Mouse (Mus musculus) bone marrow macrophage, adult 2 months (primary cell): ENCODE measurements around the gene Mrvi1. TPM values are rescaled to one million over a fixed set of nuclear protein-coding genes. Genes with fewer than 3 reads are reported as not detected.

Source experiments
- H3K27ac ChIP-seq: 2 replicates; pipeline ENCODE4 v1.5.1; 2012; ENCODE audit warnings: low read depth, low read length; ENCODE audit not compliant: insufficient read depth
- H3K4me1 ChIP-seq: 2 replicates; pipeline ENCODE4 v1.6.1; 2012; ENCODE audit warnings: low read length; ENCODE audit not compliant: control insufficient read depth, insufficient read depth
- H3K4me3 ChIP-seq: 2 replicates; pipeline ENCODE4 v1.5.1; 2012; ENCODE audit warnings: mild to moderate bottlenecking, low read length, moderate library complexity; ENCODE audit not compliant: insufficient read depth
- CTCF ChIP-seq: IDR thresholded peaks from 2 replicates; pipeline ENCODE4 v1.5.1; 2012; ENCODE audit warnings: low read depth, mild to moderate bottlenecking, low read length, moderate library complexity
- POLR2A ChIP-seq: IDR thresholded peaks from 2 replicates; pipeline ENCODE4 v1.6.1; 2012; ENCODE audit warnings: mild to moderate bottlenecking, low read depth, low read length, borderline replicate concordance
- polyA plus RNA-seq: library from polyadenylated mRNA; stranded (reverse); fragments of >200 nt; gene quantifications from 2 replicates; pipeline ENCODE4 v1.2.4, GENCODE M21; 2012; ENCODE audit not compliant: missing spikeins, insufficient read depth, insufficient read length

Gene Mrvi1
- polyA plus RNA-seq, 1 experiment = 0.13 TPM

- peak overlapping the region; percentile 75 for H3K27ac ChIP-seq
- no peak overlapping the region for H3K4me3 ChIP-seq
- peaks cover 39% of the 10 kb centered on the region for H3K4me1 ChIP-seq
- TF ChIP-seq CTCF = no peak
- no peak for TF ChIP-seq POLR2A
Observed at GRCm38 (mm10) chr7:110920331-110921261, 61.7 kb downstream of the Mrvi1 start.

GRCm38 (mm10) chr7:110919721-110920120 lies 62.5 kb downstream of the Mrvi1 start:
- no peak for TF ChIP-seq POLR2A
- TF ChIP-seq CTCF = no peak
- Histone ChIP-seq H3K4me1 (peaks cover 40% of the 10 kb centered on the region), H3K27ac (peak overlapping the region; percentile 46), H3K4me3 (no peak overlapping the region)

- H3K4me1 ChIP-seq = peaks cover 31% of the 10 kb centered on the region
- no peak overlapping the region for H3K27ac ChIP-seq
- no peak overlapping the region for H3K4me3 ChIP-seq
- TF ChIP-seq POLR2A (no peak), CTCF (no peak)
Observed at GRCm38 (mm10) chr7:110915913-110916312, 66.3 kb downstream of the Mrvi1 start.

- TF ChIP-seq CTCF (no peak), POLR2A (no peak)
- Histone ChIP-seq H3K4me3 (no peak overlapping the region), H3K27ac (no peak overlapping the region), H3K4me1 (peaks cover 25% of the 10 kb centered on the region)
Observed at GRCm38 (mm10) chr7:110914531-110914930, 67.7 kb downstream of the Mrvi1 start.

- Histone ChIP-seq H3K27ac (no peak overlapping the region), H3K4me1 (peaks cover 19% of the 10 kb centered on the region), H3K4me3 (no peak overlapping the region)
- TF ChIP-seq CTCF = no peak
- no peak for TF ChIP-seq POLR2A
Observed at GRCm38 (mm10) chr7:110913754-110914153, 68.5 kb downstream of the Mrvi1 start.

GRCm38 (mm10) chr7:110908209-110909144 lies 73.8 kb downstream of the Mrvi1 start:
- Histone ChIP-seq H3K4me1 (peaks cover 21% of the 10 kb centered on the region), H3K4me3 (no peak overlapping the region), H3K27ac (no peak overlapping the region)
- no peak for TF ChIP-seq POLR2A
- no peak for TF ChIP-seq CTCF

- Histone ChIP-seq H3K4me3 (no peak overlapping the region), H3K4me1 (peaks cover 21% of the 10 kb centered on the region), H3K27ac (no peak overlapping the region)
- TF ChIP-seq POLR2A (no peak), CTCF (no peak)
Observed at GRCm38 (mm10) chr7:110906566-110906965, 75.7 kb downstream of the Mrvi1 start.

GRCm38 (mm10) chr7:110903226-110903625 lies 79.0 kb downstream of the Mrvi1 start:
- H3K4me3 ChIP-seq = no peak overlapping the region
- H3K27ac ChIP-seq = no peak overlapping the region
- H3K4me1 ChIP-seq = peaks cover 7% of the 10 kb centered on the region
- TF ChIP-seq POLR2A (no peak), CTCF (no peak)

- no peak for TF ChIP-seq CTCF
- no peak for TF ChIP-seq POLR2A
- H3K27ac ChIP-seq = no peak overlapping the region
- H3K4me3 ChIP-seq = no peak overlapping the region
- peaks cover 4% of the 10 kb centered on the region; the same call in 1 of the 2 replicates for H3K4me1 ChIP-seq
Observed at GRCm38 (mm10) chr7:110897202-110897601, 85.1 kb downstream of the Mrvi1 start.
